Mouse (Mus musculus): ENCODE results near the gene Pafah1b1. TPM values are rescaled to one million over a fixed set of nuclear protein-coding genes. Genes with fewer than 3 reads are reported as not detected.

The Pafah1b1 gene
- total RNA-seq, 4 experiments from 2014 or later: 107 to 135 (median 112) TPM

- DNase-seq (ENCODE audit: low spot score in 2 of 2): no peak
Observed at GRCm38 (mm10) chr11:74664279-74664678, 60.2 kb downstream of the Pafah1b1 start.

GRCm38 (mm10) chr11:74662221-74662620 lies 62.2 kb downstream of the Pafah1b1 start:
- DNase-seq (ENCODE audit: low spot score in 2 of 2): no peak

GRCm38 (mm10) chr11:74661641-74662040 lies 62.8 kb downstream of the Pafah1b1 start:
- DNase-seq (ENCODE audit: low spot score in 2 of 2): no peak

- no peak for DNase-seq (ENCODE audit: low spot score in 2 of 2)
Observed at GRCm38 (mm10) chr11:74660336-74660735, 64.1 kb downstream of the Pafah1b1 start.

- DNase-seq (ENCODE audit: low spot score in 2 of 2): no peak
Observed at GRCm38 (mm10) chr11:74655941-74656340, 68.5 kb downstream of the Pafah1b1 start.

- DNase-seq (ENCODE audit: low spot score in 2 of 2): peak; percentile 28 to 68
Observed at GRCm38 (mm10) chr11:74653385-74653784, 71.1 kb downstream of the Pafah1b1 start.

GRCm38 (mm10) chr11:74652791-74653191 lies 71.7 kb downstream of the Pafah1b1 start:
- DNase-seq (ENCODE audit: low spot score in 2 of 2): peak; percentile 33 to 50

- DNase-seq (ENCODE audit: low spot score in 2 of 2): no peak
Observed at GRCm38 (mm10) chr11:74650576-74651100, 73.8 kb downstream of the Pafah1b1 start.

GRCm38 (mm10) chr11:74649647-74650551 lies 74.6 kb downstream of the Pafah1b1 start:
- peak in 1 of 2 experiments; percentile 30 for DNase-seq (ENCODE audit: low spot score in 2 of 2)

- peak; percentile 97 to 98 for DNase-seq (ENCODE audit: low spot score in 2 of 2)
Observed at GRCm38 (mm10) chr11:74649095-74649646, 75.3 kb downstream of the Pafah1b1 start, which contains the start of gene Cluh. Gene Cluh, plus strand, starts transcription at chr11:74649495.

- DNase-seq (ENCODE audit: low spot score in 2 of 2): no peak
Observed at GRCm38 (mm10) chr11:74648676-74649075, 75.8 kb downstream of the Pafah1b1 start.

GRCm38 (mm10) chr11:74647966-74648365 lies 76.5 kb downstream of the Pafah1b1 start:
- no peak for DNase-seq (ENCODE audit: low spot score in 2 of 2)

- no peak for DNase-seq (ENCODE audit: low spot score in 2 of 2)
Observed at GRCm38 (mm10) chr11:74639628-74640027, 84.8 kb downstream of the Pafah1b1 start.

GRCm38 (mm10) chr11:74638791-74639411 lies 85.6 kb downstream of the Pafah1b1 start:
- no peak for DNase-seq (ENCODE audit: low spot score in 2 of 2)

- peak; percentile 71 to 77 for DNase-seq (ENCODE audit: low spot score in 2 of 2)
Observed at GRCm38 (mm10) chr11:74637971-74638790, 86.3 kb downstream of the Pafah1b1 start.

GRCm38 (mm10) chr11:74637486-74637885 lies 87.0 kb downstream of the Pafah1b1 start:
- DNase-seq (ENCODE audit: low spot score in 2 of 2): no peak

GRCm38 (mm10) chr11:74634490-74635275 lies 89.8 kb downstream of the Pafah1b1 start:
- DNase-seq (ENCODE audit: low spot score in 2 of 2): no peak

- no peak for DNase-seq (ENCODE audit: low spot score in 2 of 2)
Observed at GRCm38 (mm10) chr11:74631880-74632789, 92.3 kb downstream of the Pafah1b1 start.

GRCm38 (mm10) chr11:74627481-74627880 lies 97.0 kb downstream of the Pafah1b1 start:
- no peak for DNase-seq (ENCODE audit: low spot score in 2 of 2)
